Comparison of ENCODE assay signal across 20 mouse cellular contexts in genomic region chr12:107762140-107762539, GRCm38 (mm10).
DNase-seq lines count a peak whose midpoint lies in the region; ATAC-seq and TF ChIP-seq lines count a peak whose summit lies in the region.
"Had no signal": no experiment of that assay in that cellular context is flagged by ENCODE, and none has a peak within 500 bp of the region (broad histone marks: within the 10 kb centered on the region; RNA-seq: fewer than 3 reads in every experiment).

No protein-coding gene starts in this region.

- no peak overlapping the region for H3K9ac ChIP-seq in midbrain, embryonic 13.5 days (replicated peaks)
- H3K9ac ChIP-seq: forebrain, embryonic 13.5 days; forebrain, postnatal 0 days; heart, embryonic 13.5 days; hindbrain, embryonic 12.5 days had no signal

- no peak overlapping the region for H3K4me3 ChIP-seq in midbrain, embryonic 10.5 days
- no peak overlapping the region for H3K4me3 ChIP-seq in midbrain, embryonic 13.5 days (replicated peaks)
- H3K4me3 ChIP-seq in thymus, adult 2 months (ENCODE audit: control insufficient read depth, insufficient read depth, low read length), result no peak overlapping the region
- H3K4me3 ChIP-seq: embryonic facial prominence, embryonic 10.5 days; forebrain, embryonic 13.5 days; gastrocnemius, adult 2 months; heart, embryonic 13.5 days; hindbrain, embryonic 12.5 days had no signal

- ATAC-seq in midbrain, embryonic 13.5 days, result no peak
- ATAC-seq in monocyte, adult 5-6 weeks (replicated peaks; ENCODE audit: insufficient number of reproducible peaks, low FRiP score, low TSS enrichment, poor library complexity, severe bottlenecking), result no peak
- ATAC-seq: forebrain, embryonic 13.5 days; forebrain, postnatal 0 days had no signal

- no peak for DNase-seq in midbrain, embryonic 10.5 days (ENCODE audit: low spot score)
- DNase-seq in thymus, adult 2 months, result peak; percentile 48
- DNase-seq in thymus, postnatal 25 days, result peak; percentile 66
- no peak for DNase-seq in adrenal gland, adult (ENCODE audit: inconsistent age in 2 of 2, low spot score in 1 of 2)
- no peak for DNase-seq in gastrocnemius, adult 18-20 months (ENCODE audit: low spot score)
- DNase-seq: adrenal gland, postnatal 25 days; cerebellum, adult 18-20 months; cerebellum, adult 9-11 months; cerebellum, postnatal 36 days; forebrain, postnatal 0 days; gastrocnemius, adult 2 months; gastrocnemius, postnatal 25 days; heart, postnatal 10 days; heart, postnatal 4 days had no signal

- no peaks in the 10 kb centered on the region; the same call in 1 of the 2 replicates for H3K27me3 ChIP-seq in midbrain, embryonic 10.5 days (ENCODE audit: low read depth, poor library complexity, severe bottlenecking)
- H3K27me3 ChIP-seq in midbrain, embryonic 13.5 days, result no peaks in the 10 kb centered on the region
- no peaks in the 10 kb centered on the region for H3K27me3 ChIP-seq in thymus, adult 2 months (ENCODE audit: control insufficient read depth, insufficient read depth, low read length)
- H3K27me3 ChIP-seq: forebrain, embryonic 13.5 days; heart, embryonic 13.5 days; hindbrain, embryonic 12.5 days had no signal

- 70% methylated on average over 4 of the region's 4 CpGs for WGBS in midbrain, embryonic 10.5 days
- WGBS in midbrain, embryonic 13.5 days, result 78% methylated on average over 4 of the region's 4 CpGs
- WGBS in thymus, adult 2 months, result 45% methylated on average over 4 of the region's 4 CpGs

- H3K27ac ChIP-seq in midbrain, embryonic 10.5 days (replicated peaks), result peak overlapping the region; percentile 20; the same call in 1 of the 2 replicates
- no peak overlapping the region for H3K27ac ChIP-seq in midbrain, embryonic 13.5 days
- no peak overlapping the region for H3K27ac ChIP-seq in thymus, adult 2 months (ENCODE audit: control insufficient read depth, insufficient read depth, low read length)
- H3K27ac ChIP-seq: embryonic facial prominence, embryonic 10.5 days; forebrain, embryonic 13.5 days; gastrocnemius, adult 2 months; heart, embryonic 13.5 days; hindbrain, embryonic 12.5 days had no signal

- no peak for TF ChIP-seq POLR2A in thymus, adult 2 months (IDR thresholded peaks at IDR 0.05; ENCODE audit: control insufficient read depth, extremely low read depth, insufficient read depth, low read length, poor library complexity)

- 0 out of 2 replicates have a peak, but pooled peaks have one; percentile 11 for TF ChIP-seq CTCF in thymus, adult 2 months (IDR thresholded peaks at IDR 0.05; ENCODE audit: borderline replicate concordance, control insufficient read depth, extremely low read depth, insufficient read depth, low read length, poor library complexity)

- no peaks in the 10 kb centered on the region for H3K36me3 ChIP-seq in midbrain, embryonic 10.5 days
- no peaks in the 10 kb centered on the region for H3K36me3 ChIP-seq in midbrain, embryonic 13.5 days
- no peaks in the 10 kb centered on the region for H3K36me3 ChIP-seq in thymus, adult 2 months (ENCODE audit: control insufficient read depth, insufficient read depth, low read length)
- H3K36me3 ChIP-seq: embryonic facial prominence, embryonic 10.5 days; heart, embryonic 13.5 days; hindbrain, embryonic 12.5 days had no signal

- H3K9me3 ChIP-seq in midbrain, embryonic 10.5 days (replicated peaks), result no peaks in the 10 kb centered on the region
- no peaks in the 10 kb centered on the region for H3K9me3 ChIP-seq in midbrain, embryonic 13.5 days
- H3K9me3 ChIP-seq: embryonic facial prominence, embryonic 10.5 days; forebrain, embryonic 13.5 days; heart, embryonic 13.5 days; hindbrain, embryonic 12.5 days had no signal

- peaks cover 23% of the 10 kb centered on the region for H3K4me1 ChIP-seq in midbrain, embryonic 10.5 days
- H3K4me1 ChIP-seq in midbrain, embryonic 13.5 days (replicated peaks), result peaks cover 14% of the 10 kb centered on the region
- H3K4me1 ChIP-seq in thymus, adult 2 months (replicated peaks; ENCODE audit: control insufficient read depth, insufficient read depth, low read length), result peaks cover 53% of the 10 kb centered on the region

- no peak overlapping the region for H3K4me2 ChIP-seq in midbrain, embryonic 13.5 days (replicated peaks)
- H3K4me2 ChIP-seq: forebrain, embryonic 13.5 days; heart, embryonic 13.5 days; hindbrain, embryonic 12.5 days had no signal

Comparison
In these comparisons a context has a peak if more than half of its experiments do, and no peak if none do; other contexts are left out.
1. DNase-seq: peak in thymus, adult 2 months (single experiment) and thymus, postnatal 25 days (single experiment); none in midbrain, embryonic 10.5 days (single experiment), adrenal gland, adult (0 of 2) and gastrocnemius, adult 18-20 months (single experiment).